Mouse (Mus musculus) lung, postnatal 10 days (tissue): ENCODE measurements around the gene Olfr533.
"Not testable (repeated sequence)": the region's sequence is repeated elsewhere in the genome, so short reads cannot be mapped to it uniquely, and the experiment has no call there.

Experiments used
- DNase-seq: peaks from one replicate; pipeline ENCODE4 v3.0.0; 2021

Gene Olfr533

DNA sequence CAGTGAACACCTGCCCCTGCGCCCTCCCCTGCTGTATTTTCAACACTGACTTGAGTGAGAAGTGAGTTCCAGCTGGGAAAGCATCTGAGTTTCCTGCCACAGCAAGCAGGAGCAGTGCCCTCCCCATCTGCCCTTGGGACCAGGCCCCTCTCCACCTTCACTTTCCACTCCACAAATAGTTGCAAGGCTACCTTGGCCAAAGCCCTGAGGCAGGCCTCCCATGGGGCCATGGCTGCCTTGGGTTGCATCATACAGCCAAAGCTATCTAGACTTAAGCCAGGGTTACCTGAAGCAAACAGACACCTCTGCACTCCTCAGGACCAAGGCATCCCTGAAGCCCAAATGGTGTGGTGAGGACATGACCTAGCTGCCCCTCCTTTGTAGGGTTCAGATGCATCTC lies at the start of gene Olfr533:
Gene Olfr533 (plus strand): TSS at position 301 of the 400 bp plus-strand sequence.
- not testable (repeated sequence) for DNase-seq

DNA sequence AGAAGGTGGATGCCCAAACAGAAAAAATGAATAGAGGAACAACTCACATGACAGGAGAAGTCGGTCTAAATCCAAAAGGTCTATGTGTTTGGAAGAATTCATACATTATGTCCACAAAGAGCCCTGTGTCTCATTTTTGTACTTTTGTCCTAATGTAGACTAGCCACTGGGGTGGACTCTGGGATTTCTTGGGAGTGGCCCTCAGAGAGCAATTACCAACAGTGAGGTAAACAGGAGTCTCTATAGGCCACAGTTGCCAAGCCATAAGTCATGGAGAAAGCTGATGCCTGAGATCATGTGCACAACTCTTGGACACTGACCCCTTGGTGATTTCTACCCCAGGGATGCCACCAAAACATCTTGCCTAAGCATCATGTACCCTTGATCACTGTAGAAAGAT lies 41.6 kb upstream of the Olfr533 start, which contains the start of gene Olfr532:
Gene Olfr532 (minus strand): TSS at position 101 of the 400 bp plus-strand sequence.
- no peak for DNase-seq

DNA sequence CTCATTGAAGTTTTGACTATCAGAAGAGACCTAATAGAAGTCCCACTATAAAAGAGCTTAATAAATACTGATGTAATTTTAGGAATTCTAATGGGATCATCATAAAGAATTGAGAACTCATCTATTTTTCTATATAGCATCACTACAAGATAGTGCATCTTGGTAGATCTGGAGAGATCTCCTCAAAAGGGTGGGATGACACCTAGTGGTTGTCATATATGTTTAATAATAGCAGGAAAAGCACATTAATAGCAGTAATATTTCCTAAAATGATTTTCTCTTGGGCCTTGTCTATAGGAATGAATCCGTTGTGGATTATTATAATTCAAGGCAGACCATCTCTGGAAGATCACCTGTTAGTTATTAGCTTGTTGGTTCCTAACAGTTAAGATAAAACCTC lies 20.0 kb upstream of the Olfr533 start:
- no peak for DNase-seq

DNA sequence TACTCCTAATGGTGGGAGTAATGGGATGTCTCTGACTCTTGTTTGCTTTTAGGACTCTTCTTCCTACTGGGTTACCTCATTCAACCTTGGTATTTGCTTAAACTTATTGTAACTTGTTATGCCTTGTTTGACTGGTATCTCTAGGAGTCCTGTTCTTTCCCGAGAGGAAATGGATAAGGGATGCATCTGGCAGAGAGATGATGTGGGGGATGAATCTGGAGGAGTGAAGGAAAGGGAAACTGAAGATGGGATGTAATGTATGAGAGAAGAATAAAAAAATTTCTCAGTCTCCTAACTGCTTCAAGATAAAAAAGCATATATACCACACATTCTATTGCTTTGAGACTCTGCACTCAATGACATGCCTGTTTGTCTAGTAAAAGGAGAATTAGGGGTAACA lies 14.7 kb downstream of the Olfr533 start:
- DNase-seq: no peak

DNA sequence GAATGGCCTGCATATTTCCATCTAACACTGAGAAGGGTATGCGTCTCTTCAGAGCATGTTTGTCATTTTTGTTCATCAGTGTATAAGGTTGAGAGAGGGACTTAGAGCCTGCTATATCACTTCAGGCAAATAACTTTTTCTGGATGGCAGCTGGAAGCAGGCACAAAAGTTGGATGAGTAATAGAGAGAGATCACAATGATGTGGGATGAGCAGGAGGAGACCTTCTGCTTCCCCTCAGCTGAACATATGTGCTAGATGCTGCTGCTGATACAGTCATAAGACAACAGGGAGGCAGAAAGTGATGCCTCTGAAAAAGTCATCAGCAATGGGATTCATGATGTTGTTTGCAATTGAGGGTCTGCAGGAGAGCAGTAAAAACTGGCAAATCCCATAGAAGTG lies 15.6 kb downstream of the Olfr533 start:
- no peak for DNase-seq

DNA sequence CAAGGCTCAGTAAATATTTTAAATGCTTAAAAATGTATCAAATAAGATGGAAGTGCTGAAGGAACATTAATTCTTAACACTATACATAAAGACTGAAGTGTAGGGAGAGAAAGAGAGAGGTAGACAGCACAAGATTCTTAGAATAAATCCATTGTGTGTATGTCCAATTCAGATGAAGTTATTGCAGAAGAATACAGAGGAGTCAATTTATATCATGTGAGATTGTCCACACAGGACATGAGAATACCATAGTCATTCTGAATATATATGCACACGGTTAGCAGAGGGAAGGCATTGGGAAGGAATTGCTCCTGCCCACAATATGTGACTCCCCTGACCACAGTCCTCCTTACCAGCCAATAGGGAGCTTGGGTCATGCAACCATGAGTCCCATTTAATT lies 20.7 kb downstream of the Olfr533 start, which contains the start of gene Olfr535:
Gene Olfr535 (plus strand): TSS at position 301 of the 400 bp plus-strand sequence.
- DNase-seq: no peak

DNA sequence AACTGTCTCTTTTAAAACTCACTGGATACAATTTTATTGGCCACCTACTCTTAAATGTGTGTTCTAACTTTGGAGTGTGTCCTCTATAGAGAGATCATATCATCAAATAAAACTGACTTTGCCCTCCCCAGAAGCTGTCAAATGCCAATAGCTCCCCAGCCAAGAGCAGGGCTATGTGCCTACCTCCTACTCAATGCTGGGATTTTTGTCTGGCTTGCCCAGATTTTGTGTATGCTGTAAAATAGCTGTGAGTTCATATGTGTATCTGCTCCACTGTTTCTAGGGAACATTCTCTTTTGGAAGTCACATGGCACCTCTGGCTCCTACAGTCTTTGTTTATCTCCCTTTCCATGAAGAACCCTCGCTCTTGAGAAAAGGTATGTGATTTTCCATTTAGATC lies 25.8 kb downstream of the Olfr533 start:
- no peak for DNase-seq

DNA sequence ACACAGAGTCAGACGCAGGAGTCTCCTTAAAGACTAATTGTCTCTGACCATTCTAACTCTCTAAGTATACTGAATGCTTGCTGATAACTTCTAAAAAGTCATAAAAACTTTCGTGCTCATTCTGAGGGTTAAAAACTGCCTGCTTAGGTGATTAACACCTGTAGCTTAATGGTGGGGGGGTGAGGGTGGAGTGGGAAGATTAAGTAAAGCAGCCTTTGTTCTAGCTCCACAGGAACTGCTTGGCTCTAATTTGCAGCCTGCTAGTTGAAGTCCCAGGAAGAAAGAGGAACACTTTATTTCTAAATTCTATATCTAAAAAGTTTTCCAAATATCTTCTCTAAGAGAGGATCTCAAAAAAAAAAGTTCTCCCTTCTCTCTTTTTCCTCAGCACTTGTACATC lies 31.1 kb downstream of the Olfr533 start:
- no peak for DNase-seq

DNA sequence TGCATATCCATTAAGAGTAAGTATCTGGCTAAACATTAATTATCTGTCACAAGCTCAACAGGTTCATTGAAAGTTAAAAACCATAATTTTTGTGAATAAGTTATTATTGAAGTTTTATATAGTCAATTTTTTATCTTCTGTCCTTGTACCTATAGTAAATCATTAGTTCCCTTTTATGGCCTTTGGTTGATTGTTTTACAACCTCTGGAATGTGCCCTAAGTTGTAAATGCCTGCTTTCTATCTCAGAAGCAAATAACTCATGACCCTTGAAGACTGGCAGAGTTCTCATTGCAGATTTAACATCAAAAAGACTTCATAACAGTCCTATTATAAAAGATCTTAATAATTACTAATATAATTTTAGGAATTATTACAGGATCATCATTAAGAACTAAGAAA lies 31.5 kb downstream of the Olfr533 start:
- no peak for DNase-seq

DNA sequence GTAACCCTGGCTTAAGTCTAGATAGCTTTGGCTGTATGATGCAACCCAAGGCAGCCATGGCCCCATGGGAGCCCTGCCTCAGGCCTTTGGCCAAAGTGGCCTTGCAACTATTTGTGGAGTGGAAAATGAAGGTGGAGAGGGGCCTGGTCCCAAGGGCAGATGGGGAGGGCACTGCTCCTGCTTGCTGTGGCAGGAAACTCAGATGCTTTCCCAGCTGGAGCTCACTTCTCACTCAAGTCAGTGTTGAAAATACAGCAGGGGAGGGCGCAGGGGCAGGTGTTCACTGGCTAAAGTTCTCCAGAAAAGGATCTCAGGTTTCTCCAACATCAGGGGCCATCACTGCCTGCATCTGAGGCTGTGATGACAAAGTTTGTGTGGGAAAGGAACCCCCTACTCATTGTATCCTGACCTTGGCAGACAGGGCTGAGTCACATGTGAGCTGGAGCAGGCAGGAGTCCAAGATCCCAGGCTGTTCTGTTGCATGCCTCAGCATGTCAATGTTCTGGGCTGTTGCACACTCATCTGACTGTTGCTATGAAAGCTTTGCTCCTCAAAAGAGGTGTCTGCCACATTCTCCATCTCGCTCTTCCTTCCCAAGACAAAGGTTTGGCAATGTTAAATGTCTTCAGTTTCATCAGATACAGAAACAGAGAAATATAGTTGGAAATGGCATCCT lies 44.3 kb downstream of the Olfr533 start, which contains the start of gene Olfr536:
Gene Olfr536 (minus strand): TSS at position 51 of the 676 bp plus-strand sequence.
- DNase-seq: not testable (repeated sequence)
